Mouse (Mus musculus) cortical plate, adult 2 months (tissue): ENCODE results near the gene Chrnb2.

Experiments used
- CTCF ChIP-seq: fragments of 200-500 bp; IDR thresholded peaks from 2 replicates; pipeline ENCODE4 v1.5.1; 2011; ENCODE audit warnings: mild to moderate bottlenecking, control low read depth, low read length; ENCODE audit not compliant: insufficient read depth; ENCODE audit errors: extremely low read depth
- POLR2A ChIP-seq: fragments of 200-500 bp; IDR thresholded peaks from 2 replicates; pipeline ENCODE4 v1.6.1; 2011; ENCODE audit warnings: mild to moderate bottlenecking, low read length, control low read depth; ENCODE audit not compliant: insufficient read depth; ENCODE audit errors: extremely low read depth

- TF ChIP-seq CTCF (no peak), POLR2A (no peak)
Measured at GRCm38 (mm10) chr3:89781640-89782039, 17.2 kb upstream of the Chrnb2 start.
